Mouse (Mus musculus) heart, postnatal 10 days (tissue): ENCODE measurements around the gene Lrig1. TPM values are rescaled to one million over a fixed set of nuclear protein-coding genes. Genes with fewer than 3 reads are reported as not detected.

Source experiments
- DNase-seq, 2 experiments: peaks; one replicate each; pipeline ENCODE4 v3.0.0; 2021
- intact Hi-C: fragments of 180-260 bp; cut with DNase I; formaldehyde crosslinking; loops from one replicate; pipeline ENCODE4 v1.15.1; 2025
- total RNA-seq, 2 experiments: library from RNA; stranded (reverse); gene quantifications; 2 replicates each; pipeline ENCODE4 v1.2.3; 2021

Gene Lrig1
- 10 to 100 TPM; 27.3 to 27.7 TPM for total RNA-seq

- DNase-seq = peak; percentile 98 to 99
- intact Hi-C loops = loop anchor here (2.0 kb wide), 1 partner anchor 77 kb away; no protein-coding TSS in a partner anchor
Measured at GRCm38 (mm10) chr6:94700067-94700491, at the start of gene Lrig1. TSS of gene Lrig1 (minus strand) at chr6:94700158.

- no peak for DNase-seq
- intact Hi-C loops = loop anchor here (5.0 kb wide), 1 partner anchor 42 kb away; no protein-coding TSS in a partner anchor
Measured at GRCm38 (mm10) chr6:94749626-94750025, 49.7 kb upstream of the Lrig1 start.

- DNase-seq = no peak
- intact Hi-C loops = loop anchor here (5.0 kb wide), 1 partner anchor 41 kb away; no protein-coding TSS in a partner anchor
Measured at GRCm38 (mm10) chr6:94748361-94748760, 48.4 kb upstream of the Lrig1 start.

GRCm38 (mm10) chr6:94740117-94740729 is 40.3 kb upstream of the Lrig1 start:
- DNase-seq = peak in 1 of 2 experiments; percentile 28
- intact Hi-C loops = no loop called here

GRCm38 (mm10) chr6:94738647-94739046 is 38.7 kb upstream of the Lrig1 start:
- no peak for DNase-seq
- intact Hi-C loops = no loop called here

- no peak for DNase-seq
- intact Hi-C loops = no loop called here
Measured at GRCm38 (mm10) chr6:94733878-94734277, 33.9 kb upstream of the Lrig1 start.

GRCm38 (mm10) chr6:94729847-94730246 is 29.9 kb upstream of the Lrig1 start:
- intact Hi-C loops = no loop called here
- DNase-seq = peak; percentile 52 to 73

- intact Hi-C loops = no loop called here
- DNase-seq = no peak
Measured at GRCm38 (mm10) chr6:94729132-94729531, 29.2 kb upstream of the Lrig1 start.

GRCm38 (mm10) chr6:94724612-94725011 is 24.7 kb upstream of the Lrig1 start:
- no peak for DNase-seq
- intact Hi-C loops = no loop called here

GRCm38 (mm10) chr6:94718607-94719346 is 18.8 kb upstream of the Lrig1 start:
- intact Hi-C loops = no loop called here

GRCm38 (mm10) chr6:94717705-94718489 is 17.9 kb upstream of the Lrig1 start:
- intact Hi-C loops = no loop called here
- DNase-seq = peak; percentile 63

More at GRCm38 (mm10) chr6:94718607-94719346, 18.8 kb upstream of the Lrig1 start:
- DNase-seq = no peak

GRCm38 (mm10) chr6:94715645-94715940 is 15.6 kb upstream of the Lrig1 start:
- DNase-seq = no peak
- intact Hi-C loops = no loop called here

GRCm38 (mm10) chr6:94714815-94715644 is 15.1 kb upstream of the Lrig1 start:
- intact Hi-C loops = no loop called here
- no peak for DNase-seq

- DNase-seq = no peak
- intact Hi-C loops = loop anchor here (5.0 kb wide), 1 partner anchor 37 kb away; no protein-coding TSS in a partner anchor
Measured at GRCm38 (mm10) chr6:94709832-94710231, 9.9 kb upstream of the Lrig1 start.

GRCm38 (mm10) chr6:94709150-94709549 is 9.2 kb upstream of the Lrig1 start:
- no peak for DNase-seq
- intact Hi-C loops = loop anchor here (5.0 kb wide), 1 partner anchor 38 kb away; no protein-coding TSS in a partner anchor

GRCm38 (mm10) chr6:94707254-94707653 is 7.3 kb upstream of the Lrig1 start:
- DNase-seq = no peak
- intact Hi-C loops = loop anchor here (5.0 kb wide), 1 partner anchor 40 kb away; no protein-coding TSS in a partner anchor

- DNase-seq = no peak
Measured at GRCm38 (mm10) chr6:94705931-94706330, 6.0 kb upstream of the Lrig1 start.

GRCm38 (mm10) chr6:94702993-94703392 is 3.0 kb upstream of the Lrig1 start:
- intact Hi-C loops = loop anchor here (2.0 kb wide), 1 partner anchor 264 kb away; no protein-coding TSS in a partner anchor
- no peak for DNase-seq

More at GRCm38 (mm10) chr6:94705931-94706330, 6.0 kb upstream of the Lrig1 start:
- intact Hi-C loops = loop anchor here (5.0 kb wide), 1 partner anchor 41 kb away; no protein-coding TSS in a partner anchor

- DNase-seq = peak in 1 of 2 experiments; percentile 46
Measured at GRCm38 (mm10) chr6:94701071-94701470, 1.1 kb upstream of the Lrig1 start.

GRCm38 (mm10) chr6:94700612-94701011 is 654 bp upstream of the Lrig1 start:
- peak; percentile 77 to 83 for DNase-seq
- intact Hi-C loops = loop anchor here (2.0 kb wide), 1 partner anchor 78 kb away; no protein-coding TSS in a partner anchor

More at GRCm38 (mm10) chr6:94701071-94701470, 1.1 kb upstream of the Lrig1 start:
- intact Hi-C loops = loop anchor here (2.0 kb wide), 1 partner anchor 78 kb away; no protein-coding TSS in a partner anchor
